Mouse (Mus musculus): ENCODE measurements at regions not wholly inside any gene's neighbourhood (a gene's known extent, or its start where the extent isn't known, plus 50 kb on each side); places are given as distances from the start of the nearest gene placed in this dataset.

GRCm38 (mm10) chr17:65014682-65015081, 178.8 kb upstream of the 4930583I09Rik start:
- DNase-seq = no peak

GRCm38 (mm10) chr17:65000626-65001135, 164.8 kb upstream of the 4930583I09Rik start:
- DNase-seq = no peak

GRCm38 (mm10) chr17:64994483-64994882, 158.6 kb upstream of the 4930583I09Rik start:
- no peak for DNase-seq

GRCm38 (mm10) chr17:64991262-64991661, 155.4 kb upstream of the 4930583I09Rik start:
- no peak for DNase-seq

- DNase-seq = peak in 1 of 2 experiments; percentile 3
Observed at GRCm38 (mm10) chr17:64984276-64985011, 148.6 kb upstream of the 4930583I09Rik start.

- no peak for DNase-seq
Observed at GRCm38 (mm10) chr17:64983480-64983879, 147.6 kb upstream of the 4930583I09Rik start.

GRCm38 (mm10) chr17:64964153-64964552, 128.3 kb upstream of the 4930583I09Rik start:
- no peak for DNase-seq

GRCm38 (mm10) chr17:64961887-64962286, 126.0 kb upstream of the 4930583I09Rik start:
- no peak for DNase-seq

GRCm38 (mm10) chr17:64957495-64957894, 121.6 kb upstream of the 4930583I09Rik start:
- DNase-seq = no peak

- DNase-seq = no peak
Observed at GRCm38 (mm10) chr17:64956506-64956905, 120.6 kb upstream of the 4930583I09Rik start.

GRCm38 (mm10) chr17:64953275-64953674, 117.4 kb upstream of the 4930583I09Rik start:
- no peak for DNase-seq

GRCm38 (mm10) chr17:64951625-64951940, 115.7 kb upstream of the 4930583I09Rik start:
- DNase-seq = no peak

GRCm38 (mm10) chr17:64950802-64951624, 115.1 kb upstream of the 4930583I09Rik start:
- DNase-seq = no peak

GRCm38 (mm10) chr17:64943213-64943612, 107.3 kb upstream of the 4930583I09Rik start:
- no peak for DNase-seq

GRCm38 (mm10) chr17:64941555-64941954, 105.7 kb upstream of the 4930583I09Rik start:
- DNase-seq = no peak

GRCm38 (mm10) chr17:64935683-64936082, 99.8 kb upstream of the 4930583I09Rik start:
- DNase-seq = no peak

- no peak for DNase-seq
Observed at GRCm38 (mm10) chr17:64934411-64934810, 98.5 kb upstream of the 4930583I09Rik start.

- no peak for DNase-seq
Observed at GRCm38 (mm10) chr17:64930816-64931428, 95.1 kb upstream of the 4930583I09Rik start.

GRCm38 (mm10) chr17:64923762-64924161, 87.9 kb upstream of the 4930583I09Rik start:
- no peak for DNase-seq

- no peak for DNase-seq
Observed at GRCm38 (mm10) chr17:64922235-64922634, 86.4 kb upstream of the 4930583I09Rik start.

GRCm38 (mm10) chr17:64920236-64920635, 84.4 kb upstream of the 4930583I09Rik start:
- DNase-seq = no peak

- no peak for DNase-seq
Observed at GRCm38 (mm10) chr17:64917830-64918229, 82.0 kb upstream of the 4930583I09Rik start.

GRCm38 (mm10) chr17:64916657-64917056, 80.8 kb upstream of the 4930583I09Rik start:
- peak; percentile 3 to 4 for DNase-seq
